Mouse (Mus musculus) G1E (cell line): ENCODE measurements around the gene Smarca4.

Experiments
- CTCF ChIP-seq: IDR thresholded peaks from 2 replicates; pipeline ENCODE4 v1.5.1; 2012; ENCODE audit warnings: low read depth, low read length, inconsistent platforms, mixed read lengths
- GATA1 ChIP-seq: IDR thresholded peaks from 2 replicates; pipeline ENCODE4 v1.6.1; 2012; ENCODE audit warnings: borderline replicate concordance, low read length, inconsistent platforms, mixed read lengths
- GATA2 ChIP-seq: IDR thresholded peaks from 2 replicates; pipeline ENCODE4 v1.6.1; 2012; ENCODE audit warnings: low read depth, low read length, inconsistent platforms, borderline replicate concordance
- POLR2AphosphoS5 ChIP-seq: IDR thresholded peaks from 2 replicates; pipeline ENCODE4 v1.6.1; 2012; ENCODE audit warnings: low read depth, low read length, inconsistent platforms; ENCODE audit not compliant: insufficient replicate concordance
- TAL1 ChIP-seq: conservative IDR thresholded peaks from 2 replicates; pipeline ENCODE4 v1.6.1; 2012; ENCODE audit warnings: low read depth, low read length, inconsistent platforms, mixed read lengths

DNA sequence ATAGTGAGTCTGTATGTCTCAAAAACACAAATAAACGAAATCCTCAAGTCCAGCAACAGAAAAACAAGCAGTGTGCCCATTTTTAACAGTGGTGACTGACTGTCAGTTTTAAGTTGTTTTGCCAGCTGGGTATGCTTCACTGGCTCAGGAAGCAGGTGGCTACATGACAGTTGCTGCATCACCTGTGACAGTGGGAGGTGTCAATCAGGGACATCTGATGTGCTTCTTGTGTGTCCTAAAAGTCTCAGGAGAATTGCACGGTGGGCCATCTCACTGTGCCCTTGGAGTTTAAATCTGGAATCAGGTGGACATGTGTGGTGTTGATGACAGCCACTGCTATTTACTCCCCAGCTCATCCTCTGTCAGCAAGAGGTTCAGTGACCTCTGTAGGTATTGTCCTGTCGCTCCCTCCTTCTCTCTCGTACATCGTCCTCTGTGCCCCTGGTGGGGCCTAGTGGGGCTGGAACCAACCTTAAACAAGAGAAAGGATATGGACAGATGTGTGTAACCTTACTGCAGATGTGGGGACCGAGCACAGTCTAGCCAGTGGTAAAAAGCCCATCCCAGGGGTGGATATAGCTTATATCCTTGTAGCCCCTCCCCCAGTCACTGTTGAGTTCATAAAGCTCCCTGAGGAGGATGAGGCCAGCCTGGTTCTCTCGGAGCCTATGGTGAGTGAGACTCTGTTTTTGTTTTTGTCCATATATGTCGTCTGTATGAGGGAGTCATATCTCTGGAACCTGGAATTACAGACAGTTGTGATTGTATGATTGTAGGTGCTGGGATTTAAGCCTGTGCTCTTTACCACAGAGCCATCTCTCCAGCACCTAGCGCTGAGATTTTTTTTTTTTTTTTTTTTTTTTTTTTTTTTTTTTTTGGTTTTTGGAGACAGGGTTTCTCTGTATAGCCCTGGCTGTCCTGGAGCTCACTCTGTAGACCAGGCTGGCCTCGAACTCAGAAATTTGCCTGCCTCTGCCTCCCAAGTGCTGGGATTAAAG is 9.7 kb downstream of the Smarca4 start:
- no peak for TF ChIP-seq CTCF
- TF ChIP-seq TAL1: no peak
- TF ChIP-seq POLR2AphosphoS5: no peak
- no peak for TF ChIP-seq GATA1
- TF ChIP-seq GATA2: no peak
